Mouse (Mus musculus): ENCODE measurements around the gene Ttc23.

The Ttc23 gene

DNA sequence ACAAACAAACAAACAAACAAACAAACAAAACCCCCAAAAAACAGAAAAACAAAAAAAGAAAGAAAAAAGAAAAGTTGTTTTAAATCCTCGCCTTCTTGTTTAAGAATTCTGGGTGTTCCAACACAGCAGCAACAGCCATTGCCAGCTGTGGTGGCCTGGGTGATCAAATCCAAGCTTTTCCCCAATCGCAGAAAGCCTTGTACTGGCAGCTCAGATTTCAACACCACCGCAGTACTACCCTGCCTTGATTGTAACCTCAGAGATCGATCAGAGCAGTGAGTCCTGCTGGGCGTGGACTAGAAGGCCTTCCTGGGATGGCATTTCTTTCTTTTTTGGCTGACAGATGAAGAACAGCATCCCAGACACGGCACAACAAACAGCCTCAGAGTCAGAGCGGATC, 48.7 kb downstream of the Ttc23 start:
- DNase-seq (ENCODE audit: extremely low read depth, low read depth) = no peak

DNA sequence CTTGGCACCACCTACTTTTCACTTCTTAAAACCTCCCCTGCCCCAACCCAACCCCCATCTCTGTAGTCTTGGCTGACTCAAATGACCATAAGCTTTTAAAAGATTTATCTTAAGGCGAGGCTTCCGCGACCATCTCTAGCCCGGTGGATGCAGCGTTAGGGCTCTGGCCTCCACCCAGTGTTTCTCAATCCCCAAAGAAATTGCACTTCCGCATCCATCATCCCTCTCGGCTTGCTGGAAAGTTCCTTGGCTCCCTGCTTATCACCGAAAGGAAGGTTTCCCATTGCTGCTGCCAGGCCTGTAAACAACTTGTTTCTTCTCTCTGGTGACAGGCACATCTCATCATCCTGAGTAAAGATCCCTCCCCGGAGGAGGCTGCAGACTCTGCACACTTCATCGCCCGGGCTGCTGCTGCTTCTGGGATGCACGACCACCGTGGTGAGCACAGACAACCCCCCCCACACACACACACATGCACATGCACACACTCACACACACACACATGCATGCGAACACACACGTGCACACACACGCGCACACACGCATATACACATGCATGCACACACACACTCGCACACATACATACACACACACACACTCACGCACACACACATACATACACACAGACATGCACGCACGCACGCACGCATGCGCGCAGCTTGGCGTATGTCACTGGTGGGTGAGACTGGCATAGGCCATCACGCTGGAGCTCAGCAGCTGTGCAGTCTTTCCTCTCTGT, 50.9 kb downstream of the Ttc23 start:
- no peak for DNase-seq (ENCODE audit: extremely low read depth, low read depth)

DNA sequence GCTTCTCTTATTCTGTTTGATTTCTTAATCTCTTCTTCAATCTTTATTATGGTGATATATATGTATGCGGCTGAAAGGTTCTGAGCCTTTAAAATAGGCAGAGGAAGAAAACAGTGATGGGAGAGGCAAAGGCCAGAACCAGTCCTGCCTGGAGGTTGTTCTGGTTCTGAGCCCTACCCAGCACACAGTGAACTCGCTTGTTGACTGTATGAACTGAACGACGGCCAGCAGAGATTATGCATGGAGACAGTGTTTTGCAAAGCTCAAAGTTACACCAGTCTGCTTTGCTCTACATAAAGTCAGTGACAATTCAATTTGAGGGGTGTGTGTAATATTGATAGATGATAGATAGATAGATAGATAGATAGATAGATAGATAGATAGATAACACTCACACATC, 52.1 kb downstream of the Ttc23 start:
- DNase-seq (ENCODE audit: extremely low read depth, low read depth) = no peak

- DNase-seq (ENCODE audit: extremely low read depth, low read depth) = no peak
Observed at GRCm38 (mm10) chr7:67700846-67701245, 53.6 kb downstream of the Ttc23 start.

- no peak for DNase-seq (ENCODE audit: extremely low read depth, low read depth)
Observed at GRCm38 (mm10) chr7:67701252-67701914, 54.2 kb downstream of the Ttc23 start.

DNA sequence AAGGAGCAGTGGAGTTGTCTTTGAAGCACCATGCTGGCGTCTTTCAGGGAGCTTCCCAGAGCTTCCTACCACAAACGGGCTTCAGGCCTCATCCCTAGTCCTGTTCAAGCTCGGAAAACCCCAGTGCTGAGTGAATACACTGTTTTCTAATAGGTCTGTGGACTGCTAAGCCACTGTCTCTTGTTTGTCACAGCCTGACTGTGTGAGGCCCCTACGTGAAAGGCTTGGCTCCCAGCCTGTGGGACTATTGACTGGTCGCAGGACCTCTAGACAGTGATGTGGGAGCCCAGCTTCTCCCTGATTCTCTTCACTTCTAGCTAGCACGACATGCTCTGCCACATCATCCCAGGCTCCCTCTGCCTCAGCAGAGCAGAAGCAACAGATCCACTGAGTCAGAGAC, 61.0 kb downstream of the Ttc23 start:
- no peak for DNase-seq (ENCODE audit: extremely low read depth, low read depth)

DNA sequence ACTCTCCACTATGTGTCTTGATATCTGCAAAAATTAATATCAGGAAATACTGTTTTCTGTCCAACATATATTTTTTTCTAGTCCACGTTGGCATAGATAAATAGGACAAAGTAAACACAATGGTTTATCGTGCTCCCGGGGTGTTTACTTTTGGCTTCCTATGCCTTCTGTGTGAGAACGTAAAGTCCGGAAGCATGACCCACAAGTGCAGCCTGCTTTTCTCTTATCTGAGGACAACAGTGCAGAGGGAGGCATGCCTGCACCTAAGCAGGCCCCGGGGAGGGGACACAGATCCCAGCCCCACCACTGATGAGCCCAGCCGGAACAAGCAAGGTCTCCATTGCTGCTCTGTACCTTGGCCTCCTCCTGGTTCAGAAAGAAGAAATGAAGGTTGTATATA, 63.0 kb downstream of the Ttc23 start:
- no peak for DNase-seq (ENCODE audit: extremely low read depth, low read depth)

DNA sequence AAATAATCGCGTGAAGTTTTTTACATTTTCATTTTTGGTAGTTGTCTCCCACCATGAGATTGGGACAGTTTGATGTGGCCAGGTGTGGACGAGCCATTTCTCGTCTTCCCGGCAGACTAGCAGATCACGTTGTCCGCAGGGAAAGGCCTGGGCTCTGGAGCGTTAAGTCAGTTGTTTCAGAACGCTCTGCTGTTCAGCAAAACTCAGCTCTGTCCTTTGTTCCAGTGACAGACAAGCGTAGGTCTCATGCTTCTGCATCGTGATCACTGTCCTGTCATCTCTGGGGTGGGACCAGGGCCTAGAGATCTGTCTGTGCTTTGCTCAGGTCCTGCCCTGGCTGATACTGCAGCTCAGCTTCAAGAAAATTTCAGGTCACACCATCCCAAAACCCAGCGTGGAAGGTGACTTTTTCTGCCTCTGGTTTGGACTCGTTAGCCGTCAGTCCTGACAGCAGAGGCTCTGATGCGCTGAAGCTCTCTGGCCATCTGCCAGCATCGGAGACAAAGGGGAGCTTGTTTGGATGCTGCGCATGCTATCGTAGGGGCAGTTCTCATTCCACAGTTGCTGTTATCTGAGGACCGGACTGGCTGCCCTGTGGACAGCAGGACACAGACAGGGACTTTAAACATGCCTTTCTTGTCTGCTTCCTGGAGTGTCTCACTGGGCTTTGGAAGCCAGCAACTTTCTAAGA, 66.8 kb downstream of the Ttc23 start:
- no peak for DNase-seq (ENCODE audit: extremely low read depth, low read depth)

GRCm38 (mm10) chr7:67715176-67715575, 68.0 kb downstream of the Ttc23 start:
- DNase-seq (ENCODE audit: extremely low read depth, low read depth) = no peak

- no peak for DNase-seq (ENCODE audit: extremely low read depth, low read depth)
Observed at GRCm38 (mm10) chr7:67716213-67716878, 69.1 kb downstream of the Ttc23 start.

DNA sequence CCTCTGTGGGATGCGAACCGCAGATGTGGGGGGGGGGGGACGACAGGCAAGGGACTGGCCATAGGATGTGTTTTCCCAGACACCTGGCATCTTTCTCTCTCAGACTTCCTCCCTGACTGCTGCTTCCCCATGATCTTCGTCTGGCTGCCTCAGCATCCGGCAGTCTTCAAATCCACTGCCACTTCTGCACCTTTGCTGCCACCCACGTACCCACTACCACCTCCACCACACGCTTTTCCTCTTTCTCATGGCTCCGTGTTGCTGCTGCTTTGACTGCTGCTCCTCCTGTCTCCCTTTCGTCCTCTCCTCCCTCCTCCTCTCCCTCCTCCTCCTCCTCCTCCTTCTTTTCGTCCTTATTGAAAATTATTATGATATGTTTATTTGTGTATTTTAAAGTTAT, 69.7 kb downstream of the Ttc23 start:
- no peak for DNase-seq (ENCODE audit: extremely low read depth, low read depth)

DNA sequence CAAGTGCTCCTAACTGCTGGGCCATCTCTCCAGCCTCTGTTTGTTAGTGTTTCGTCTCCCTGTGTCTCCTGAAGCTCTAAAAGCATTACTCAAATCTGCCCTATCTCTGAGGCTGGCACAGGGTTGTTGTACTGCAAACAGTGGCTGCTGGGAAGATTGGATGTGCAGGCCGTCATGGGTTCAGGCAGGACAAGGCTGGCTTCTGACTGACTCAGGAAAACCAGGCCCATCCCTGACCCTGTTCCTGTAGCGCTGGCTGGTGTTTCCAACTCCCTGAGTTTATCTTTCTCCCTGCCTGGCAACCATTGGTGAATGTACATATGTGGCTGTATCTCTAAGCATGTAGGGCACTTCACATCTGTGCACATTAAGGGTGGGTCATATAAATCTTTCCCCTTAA, 70.3 kb downstream of the Ttc23 start:
- DNase-seq (ENCODE audit: extremely low read depth, low read depth) = no peak

DNA sequence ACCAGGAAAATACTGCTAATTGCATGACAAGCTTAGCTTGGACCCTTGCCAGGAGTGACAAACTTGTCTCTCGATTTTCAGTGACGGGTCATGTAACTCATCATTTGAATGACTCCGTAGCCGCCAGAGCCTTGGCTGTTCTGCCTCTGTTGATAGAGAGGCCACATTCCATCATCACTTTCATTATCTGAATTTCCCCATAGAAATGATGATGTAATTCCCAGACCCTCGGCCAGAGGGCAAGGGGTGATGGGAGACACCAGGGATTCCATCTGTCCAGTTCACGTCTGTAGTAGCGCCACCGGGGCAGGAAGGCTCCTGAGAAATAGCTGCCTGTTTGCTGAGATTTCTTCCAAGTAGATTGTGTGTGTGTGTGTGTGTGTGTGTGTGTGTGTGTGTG, 71.6 kb downstream of the Ttc23 start:
- no peak for DNase-seq (ENCODE audit: extremely low read depth, low read depth)

GRCm38 (mm10) chr7:67722163-67722562, 75.0 kb downstream of the Ttc23 start:
- no peak for DNase-seq (ENCODE audit: extremely low read depth, low read depth)

DNA sequence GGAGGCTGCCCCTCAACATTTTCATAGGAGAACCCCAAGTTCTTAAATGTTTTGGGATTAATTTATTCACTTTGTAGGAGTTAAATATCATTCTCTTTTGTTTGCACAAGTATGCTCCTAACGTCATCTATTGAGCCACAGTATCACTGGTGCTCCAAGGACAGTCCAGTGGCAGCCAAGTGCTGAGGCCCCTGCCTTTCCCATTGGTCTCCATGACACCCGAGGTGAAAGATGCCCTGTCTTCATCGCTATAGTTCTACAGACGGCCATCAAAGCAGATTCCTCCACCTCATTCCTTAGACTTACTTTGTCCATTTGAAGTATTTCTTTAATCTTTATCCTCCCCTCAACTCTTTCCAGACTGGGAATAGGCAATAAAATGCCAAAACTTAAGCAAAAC, 77.3 kb downstream of the Ttc23 start:
- DNase-seq (ENCODE audit: extremely low read depth, low read depth) = no peak

DNA sequence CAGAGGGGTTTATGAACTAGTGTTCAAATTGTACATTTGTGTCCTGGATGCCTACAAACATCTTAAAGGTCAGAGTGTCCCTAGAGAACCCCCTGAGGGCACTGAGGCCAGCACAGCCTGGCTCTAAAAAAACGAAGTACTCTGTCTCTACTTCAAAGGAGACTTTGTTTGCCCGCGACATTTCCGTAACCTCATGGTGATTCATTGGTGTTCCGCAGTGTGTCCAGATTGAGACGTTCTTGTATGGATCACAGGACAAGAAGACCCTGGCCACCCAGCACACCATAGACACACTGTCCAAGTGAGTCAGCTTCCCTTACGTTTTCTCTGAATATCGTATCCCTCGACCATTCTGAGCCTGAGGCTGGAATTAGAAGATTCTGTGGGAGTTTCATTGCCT, 77.8 kb downstream of the Ttc23 start:
- DNase-seq (ENCODE audit: extremely low read depth, low read depth) = no peak

GRCm38 (mm10) chr7:67728203-67728602, 81.0 kb downstream of the Ttc23 start:
- no peak for DNase-seq (ENCODE audit: extremely low read depth, low read depth)

GRCm38 (mm10) chr7:67728809-67729208, 81.6 kb downstream of the Ttc23 start:
- DNase-seq (ENCODE audit: extremely low read depth, low read depth) = no peak

GRCm38 (mm10) chr7:67730431-67731110, 83.4 kb downstream of the Ttc23 start:
- DNase-seq (ENCODE audit: extremely low read depth, low read depth) = no peak

- DNase-seq (ENCODE audit: extremely low read depth, low read depth) = no peak
Observed at GRCm38 (mm10) chr7:67732276-67732675, 85.1 kb downstream of the Ttc23 start.

DNA sequence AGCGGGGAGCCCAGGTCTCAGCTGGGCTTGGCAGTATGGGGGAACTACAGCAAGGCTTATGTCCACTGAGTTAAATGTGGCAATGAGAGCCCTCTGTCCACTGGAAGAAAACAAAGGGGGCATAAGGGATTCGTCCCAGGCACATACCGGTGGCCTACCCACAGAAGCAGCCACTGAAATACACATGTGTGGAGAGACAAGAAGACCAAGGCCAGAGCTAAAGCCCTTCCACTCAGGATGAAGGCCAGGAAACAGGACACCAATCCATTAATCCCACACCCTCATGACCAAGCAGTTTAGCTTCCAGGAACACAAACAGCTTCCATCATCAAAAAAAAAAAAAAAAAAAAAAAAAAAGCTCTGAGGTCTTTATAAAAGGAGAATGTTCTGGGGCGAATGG, 93.2 kb downstream of the Ttc23 start:
- no peak for DNase-seq (ENCODE audit: extremely low read depth, low read depth)

GRCm38 (mm10) chr7:67740796-67741195, 93.6 kb downstream of the Ttc23 start:
- no peak for DNase-seq (ENCODE audit: extremely low read depth, low read depth)

Measured in MEL-GATA-1-ER (cell line).